Mouse (Mus musculus): ENCODE measurements around the gene Olfr1359. TPM values are rescaled to one million over a fixed set of nuclear protein-coding genes. Genes with fewer than 3 reads are reported as not detected.

Gene Olfr1359
- not detected in 2 replicates for polyA plus RNA-seq (2015; fragmentation: Nextera tagmentation; extraction: Ambion mirVana)

- Histone ChIP-seq H3K27ac (ENCODE audit: low read depth) (no peak within 1 kb of the TSS), H3K9ac (replicated peaks) (no peak within 1 kb of the TSS), H3K36me3 (replicated peaks; ENCODE audit: insufficient read depth, low read length) (no peaks in the 10 kb centered on the region), H3K4me2 (ENCODE audit: low read depth, low read length) (no peak within 1 kb of the TSS), H3K9me3 (ENCODE audit: low read length) (no peaks in the 10 kb centered on the region), H3K4me3 (ENCODE audit: low read depth, low read length) (no peak within 1 kb of the TSS), H3K27me3 (ENCODE audit: insufficient read depth, low read length) (no peaks in the 10 kb centered on the region), H3K4me1 (ENCODE audit: insufficient read depth) (no peaks in the 10 kb centered on the region)
- ATAC-seq (no peak), DNase-seq (no peak)
- TF ChIP-seq EP300 (IDR thresholded peaks at IDR 0.05; ENCODE audit: low read depth) (no peak), CTCF (IDR thresholded peaks at IDR 0.05; ENCODE audit: low read depth) (no peak)
Measured at GRCm38 (mm10) chr13:21697811-21698210, at the start of gene Olfr1359. Gene Olfr1359, plus strand, starts transcription at chr13:21698111.

- no peak within 1 kb of the TSS for H3K27ac ChIP-seq (ENCODE audit: low read depth)
- no peak within 1 kb of the TSS for H3K4me2 ChIP-seq (ENCODE audit: low read depth, low read length)
- ATAC-seq (no peak), DNase-seq (no peak)
- TF ChIP-seq EP300 (IDR thresholded peaks at IDR 0.05; ENCODE audit: low read depth) (no peak), CTCF (IDR thresholded peaks at IDR 0.05; ENCODE audit: low read depth) (no peak)
- 75% methylated on average over 2 of the region's 2 CpGs for WGBS (ENCODE audit: insufficient replicate concordance)
- no peaks in the 10 kb centered on the region for H3K27me3 ChIP-seq (ENCODE audit: insufficient read depth, low read length)
- H3K4me3 ChIP-seq (ENCODE audit: low read depth, low read length), result no peak within 1 kb of the TSS
- no peaks in the 10 kb centered on the region for H3K4me1 ChIP-seq (ENCODE audit: insufficient read depth)
- H3K36me3 ChIP-seq (replicated peaks; ENCODE audit: insufficient read depth, low read length), result no peaks in the 10 kb centered on the region
- no peak within 1 kb of the TSS for H3K9ac ChIP-seq (replicated peaks)
- H3K9me3 ChIP-seq (ENCODE audit: low read length), result no peaks in the 10 kb centered on the region
Measured at GRCm38 (mm10) chr13:21663286-21663685, 34.6 kb upstream of the Olfr1359 start, which contains the start of gene Olfr1361. Gene Olfr1361, minus strand, starts transcription at chr13:21663386.

GRCm38 (mm10) chr13:21677305-21677704 lies 20.6 kb upstream of the Olfr1359 start, which contains the start of gene Olfr1360:
Gene Olfr1360, minus strand, starts transcription at chr13:21677405.
- Histone ChIP-seq H3K36me3 (replicated peaks; ENCODE audit: insufficient read depth, low read length) (no peaks in the 10 kb centered on the region), H3K9ac (replicated peaks) (no peak within 1 kb of the TSS), H3K27me3 (ENCODE audit: insufficient read depth, low read length) (no peaks in the 10 kb centered on the region), H3K4me2 (ENCODE audit: low read depth, low read length) (no peak within 1 kb of the TSS), H3K9me3 (ENCODE audit: low read length) (no peaks in the 10 kb centered on the region), H3K4me1 (ENCODE audit: insufficient read depth) (no peaks in the 10 kb centered on the region), H3K4me3 (ENCODE audit: low read depth, low read length) (no peak within 1 kb of the TSS), H3K27ac (ENCODE audit: low read depth) (no peak within 1 kb of the TSS)
- DNase-seq (no peak), ATAC-seq (no peak)
- WGBS (ENCODE audit: insufficient replicate concordance), result 72% methylated on average over 2 of the region's 2 CpGs
- no peak for TF ChIP-seq EP300 (IDR thresholded peaks at IDR 0.05; ENCODE audit: low read depth)
- TF ChIP-seq CTCF (IDR thresholded peaks at IDR 0.05; ENCODE audit: low read depth), result no peak

DNA sequence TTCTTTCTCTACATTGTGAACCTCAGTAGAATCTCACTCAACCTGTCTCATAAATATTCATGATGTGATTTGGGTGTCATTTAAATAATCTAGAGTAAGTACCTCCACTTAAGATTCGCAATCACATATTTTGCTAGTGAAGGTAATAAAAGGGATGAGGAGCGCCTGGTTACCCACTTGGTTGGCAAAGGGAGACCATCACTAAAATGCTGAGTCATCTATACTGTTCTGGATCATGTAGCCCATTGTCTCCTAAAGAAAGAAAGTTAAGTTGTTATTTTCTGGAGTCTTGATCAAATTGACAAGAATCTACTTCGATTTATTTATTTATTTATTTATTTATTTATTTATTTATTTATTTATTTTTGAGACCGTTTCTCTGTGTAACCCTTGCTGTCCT lies 8.8 kb downstream of the Olfr1359 start:
- Histone ChIP-seq H3K4me2 (ENCODE audit: low read depth, low read length) (no peak overlapping the region), H3K36me3 (replicated peaks; ENCODE audit: insufficient read depth, low read length) (no peaks in the 10 kb centered on the region), H3K4me3 (ENCODE audit: low read depth, low read length) (no peak overlapping the region), H3K9me3 (ENCODE audit: low read length) (no peaks in the 10 kb centered on the region), H3K9ac (replicated peaks) (no peak overlapping the region), H3K27me3 (ENCODE audit: insufficient read depth, low read length) (no peaks in the 10 kb centered on the region), H3K27ac (ENCODE audit: low read depth) (no peak overlapping the region), H3K4me1 (ENCODE audit: insufficient read depth) (peaks cover 6% of the 10 kb centered on the region; the same call in 1 of the 2 replicates)
- DNase-seq, result no peak
- no peak for TF ChIP-seq EP300 (IDR thresholded peaks at IDR 0.05; ENCODE audit: low read depth)
- TF ChIP-seq CTCF (IDR thresholded peaks at IDR 0.05; ENCODE audit: low read depth), result no peak
- WGBS (ENCODE audit: insufficient replicate concordance), result 59% methylated on average over 4 of the region's 4 CpGs
- ATAC-seq, result no peak

- peak overlapping the region; percentile 82 for H3K27ac ChIP-seq (ENCODE audit: low read depth)
- peak overlapping the region; percentile 76 for H3K4me2 ChIP-seq (ENCODE audit: low read depth, low read length)
- no peaks in the 10 kb centered on the region for H3K36me3 ChIP-seq (replicated peaks; ENCODE audit: insufficient read depth, low read length)
- peaks cover 10% of the 10 kb centered on the region for H3K4me1 ChIP-seq (ENCODE audit: insufficient read depth)
- H3K27me3 ChIP-seq (ENCODE audit: insufficient read depth, low read length), result no peaks in the 10 kb centered on the region
- H3K9ac ChIP-seq (replicated peaks), result peak overlapping the region; percentile 67
- TF ChIP-seq EP300 (IDR thresholded peaks at IDR 0.05; ENCODE audit: low read depth) (peak; percentile 44), CTCF (IDR thresholded peaks at IDR 0.05; ENCODE audit: low read depth) (peak; percentile 88)
- H3K4me3 ChIP-seq (ENCODE audit: low read depth, low read length), result peak overlapping the region; percentile 62
- ATAC-seq (peak; percentile 83), DNase-seq (peak; percentile 91)
- no peaks in the 10 kb centered on the region for H3K9me3 ChIP-seq (ENCODE audit: low read length)
- WGBS (ENCODE audit: insufficient replicate concordance), result under 1% methylated on average over 32 of the region's 32 CpGs
Measured at GRCm38 (mm10) chr13:21710031-21710711, 12.3 kb downstream of the Olfr1359 start.

DNA sequence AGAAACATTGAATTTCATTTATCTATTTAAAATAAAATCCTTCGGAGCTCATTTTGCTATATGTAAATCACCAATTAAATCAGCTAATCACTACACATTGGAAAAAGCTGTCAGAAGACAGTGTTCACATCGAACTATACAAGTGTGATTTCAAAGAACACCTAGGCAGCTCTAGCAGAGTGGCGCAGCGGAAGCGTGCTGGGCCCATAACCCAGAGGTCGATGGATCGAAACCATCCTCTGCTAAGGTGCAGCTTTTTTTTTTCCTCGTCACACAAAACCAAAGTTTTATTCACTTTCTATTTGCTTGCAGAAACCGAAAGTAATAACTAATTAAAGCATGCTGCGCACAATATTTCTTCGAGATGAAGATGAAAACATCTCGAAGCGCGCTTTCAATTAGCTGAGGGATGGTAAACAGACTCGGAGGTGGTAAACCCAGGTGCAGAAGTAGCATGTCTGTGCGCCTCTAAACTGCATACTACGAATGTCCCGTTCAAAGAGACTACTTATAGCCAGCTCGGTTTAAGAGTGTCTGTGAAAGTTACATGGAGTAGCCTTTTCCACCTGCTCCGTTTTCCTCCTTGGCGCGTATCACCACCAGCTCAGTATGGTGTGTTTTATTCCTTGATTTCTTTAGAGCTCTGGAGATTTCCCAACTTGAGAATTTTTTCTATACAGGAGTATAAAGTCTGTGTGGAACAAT lies 13.1 kb downstream of the Olfr1359 start:
- Histone ChIP-seq H3K27me3 (ENCODE audit: insufficient read depth, low read length) (no peaks in the 10 kb centered on the region), H3K9me3 (ENCODE audit: low read length) (no peaks in the 10 kb centered on the region), H3K4me3 (ENCODE audit: low read depth, low read length) (peak overlapping the region; percentile 62), H3K36me3 (replicated peaks; ENCODE audit: insufficient read depth, low read length) (no peaks in the 10 kb centered on the region), H3K4me2 (ENCODE audit: low read depth, low read length) (peak overlapping the region; percentile 76), H3K9ac (replicated peaks) (peak overlapping the region; percentile 28), H3K27ac (ENCODE audit: low read depth) (no peak overlapping the region), H3K4me1 (ENCODE audit: insufficient read depth) (peaks cover 14% of the 10 kb centered on the region)
- DNase-seq, result peak; percentile 82
- peak; percentile 66 for ATAC-seq
- TF ChIP-seq CTCF (IDR thresholded peaks at IDR 0.05; ENCODE audit: low read depth) (no peak), EP300 (IDR thresholded peaks at IDR 0.05; ENCODE audit: low read depth) (no peak)
- WGBS (ENCODE audit: insufficient replicate concordance), result 1% methylated on average over 22 of the region's 22 CpGs

Measured in liver, postnatal 0 days (tissue).